ENCODE assay signal across 8 mouse cellular contexts in the genomic region with DNA sequence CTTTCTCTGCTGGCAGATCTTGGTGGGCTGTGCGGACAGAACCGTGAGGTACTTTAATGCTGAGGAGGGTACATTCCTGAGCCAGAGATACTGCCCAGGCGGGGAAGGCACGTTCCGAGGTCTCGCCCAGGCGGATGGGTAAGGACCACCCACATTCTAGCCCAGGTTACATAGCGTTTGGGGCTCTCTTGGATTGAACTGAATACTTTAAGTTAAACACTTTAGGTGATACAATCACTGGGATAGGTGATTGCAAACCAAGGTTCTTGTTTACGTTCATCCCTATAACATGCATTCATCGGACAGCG. TPM values are rescaled to one million over a fixed set of nuclear protein-coding genes. Genes with fewer than 3 reads are reported as not detected.
DNase-seq lines count a peak whose midpoint lies in the region; ATAC-seq and TF ChIP-seq lines count a peak whose summit lies in the region.

No protein-coding gene starts in this region.

- no peak for TF ChIP-seq POLR2A in MEL (IDR thresholded peaks at IDR 0.05; ENCODE audit: control insufficient read depth in 1 of 2, insufficient read depth in 1 of 2, low read depth in 1 of 2, low read length in 2 of 2, poor library complexity in 1 of 2)

- H3K9me3 ChIP-seq in heart, embryonic 14.5 days (ENCODE audit: control insufficient read depth, low read length) = no peaks in the 10 kb centered on the region
- no peaks in the 10 kb centered on the region for H3K9me3 ChIP-seq in MEL (replicated peaks; ENCODE audit: insufficient read depth, low read length)
- H3K9me3 ChIP-seq in forebrain, postnatal 0 days (ENCODE audit: low read length) = no peaks in the 10 kb centered on the region

- H3K27ac ChIP-seq in heart, embryonic 14.5 days (replicated peaks in 1 of 2; ENCODE audit: control insufficient read depth in 1 of 2, insufficient read depth in 1 of 2, low read depth in 2 of 2, low read length in 2 of 2) = peak overlapping the region in 1 of 2 experiments; percentile 76; a peak in 3 of 4 replicates
- H3K27ac ChIP-seq in MEL (ENCODE audit: control insufficient read depth, low read depth, low read length) = peak overlapping the region; percentile 53; the same call in 1 of the 2 replicates
- H3K27ac ChIP-seq in forebrain, postnatal 0 days (ENCODE audit: low read depth, low read length) = peak overlapping the region; percentile 79

- no peak for TF ChIP-seq EP300 in MEL (IDR thresholded peaks at IDR 0.05; ENCODE audit: low read depth in 1 of 2, low read length in 2 of 2)

- H3K79me2 ChIP-seq in MEL (ENCODE audit: control insufficient read depth, insufficient read depth, low read length, poor library complexity) = peaks cover 19% of the 10 kb centered on the region

- peak overlapping the region; percentile 65 to 93 for H3K4me3 ChIP-seq in heart, embryonic 14.5 days (ENCODE audit: control insufficient read depth in 1 of 2, insufficient read depth in 1 of 2, low read depth in 1 of 2, low read length in 2 of 2)
- peak overlapping the region; percentile 81 to 90 for H3K4me3 ChIP-seq in MEL (ENCODE audit: control insufficient read depth in 1 of 2, insufficient read depth in 1 of 2, low read depth in 2 of 2, low read length in 2 of 2)
- peak overlapping the region; percentile 96 for H3K4me3 ChIP-seq in forebrain, postnatal 0 days (ENCODE audit: low read depth, low read length)

- WGBS in heart, embryonic 14.5 days = 3% methylated on average over 11 of the region's 11 CpGs
- WGBS in forebrain, postnatal 0 days = 4% methylated on average over 11 of the region's 11 CpGs

- peak overlapping the region; percentile 95 for H3K4me2 ChIP-seq in heart, embryonic 14.5 days (ENCODE audit: low read length)
- H3K4me2 ChIP-seq in forebrain, postnatal 0 days (ENCODE audit: low read depth) = peak overlapping the region; percentile 96

- peaks cover 5 to 15% of the 10 kb centered on the region in 2 experiments; a peak in 3 of 4 replicates for H3K4me1 ChIP-seq in heart, embryonic 14.5 days (ENCODE audit: control insufficient read depth in 2 of 2, insufficient read depth in 2 of 2, low read length in 2 of 2)
- H3K4me1 ChIP-seq in MEL (ENCODE audit: control insufficient read depth in 1 of 2, insufficient read depth in 2 of 2, low read length in 2 of 2) = peaks cover 7 to 12% of the 10 kb centered on the region in 2 experiments
- H3K4me1 ChIP-seq in forebrain, postnatal 0 days (ENCODE audit: insufficient read depth) = no peaks in the 10 kb centered on the region

- TF ChIP-seq CTCF in MEL (IDR thresholded peaks at IDR 0.05 in 2 of 3, conservative IDR thresholded peaks at IDR 0.05 in 1 of 3; ENCODE audit: control insufficient read depth in 1 of 3, insufficient read depth in 1 of 3, low read depth in 2 of 3, low read length in 3 of 3, poor library complexity in 1 of 3, severe bottlenecking in 1 of 3) = no peak
- TF ChIP-seq CTCF in forebrain, postnatal 0 days (IDR thresholded peaks at IDR 0.05; ENCODE audit: low read depth) = no peak

- ATAC-seq in heart, embryonic 14.5 days (ENCODE audit: insufficient number of reproducible peaks, insufficient read depth, low FRiP score, low read depth) = 0 out of 2 replicates have a peak, but pooled peaks have one; percentile 1
- ATAC-seq in forebrain, postnatal 0 days = peak; percentile 21; the same call in 1 of the 2 replicates
- ATAC-seq in megakaryocyte-erythroid progenitor cell, adult 5-6 weeks (replicated peaks; ENCODE audit: low FRiP score, low TSS enrichment, poor library complexity, severe bottlenecking) = peak; percentile 46

- H3K36me3 ChIP-seq in heart, embryonic 14.5 days (ENCODE audit: control insufficient read depth, insufficient read depth, low read length) = peaks cover 34% of the 10 kb centered on the region
- H3K36me3 ChIP-seq in MEL (ENCODE audit: control insufficient read depth in 1 of 2, insufficient read depth in 2 of 2, low read length in 2 of 2) = peaks cover 7 to 16% of the 10 kb centered on the region in 2 experiments
- H3K36me3 ChIP-seq in forebrain, postnatal 0 days (ENCODE audit: insufficient read depth) = peaks cover 26% of the 10 kb centered on the region

- H3K27me3 ChIP-seq in heart, embryonic 14.5 days (ENCODE audit: control insufficient read depth, insufficient read depth, low read length) = no peaks in the 10 kb centered on the region
- H3K27me3 ChIP-seq in MEL (ENCODE audit: control insufficient read depth in 1 of 2, insufficient read depth in 2 of 2, low read length in 2 of 2) = no peaks in the 10 kb centered on the region
- H3K27me3 ChIP-seq in forebrain, postnatal 0 days (ENCODE audit: insufficient read depth, low read length) = no peaks in the 10 kb centered on the region

- H3K9ac ChIP-seq in heart, embryonic 14.5 days (ENCODE audit: low read length) = peak overlapping the region; percentile 87
- peak overlapping the region; percentile 83 for H3K9ac ChIP-seq in MEL (ENCODE audit: control insufficient read depth, low read depth, low read length, poor library complexity, severe bottlenecking)
- peak overlapping the region; percentile 74 for H3K9ac ChIP-seq in forebrain, postnatal 0 days

- no peak for TF ChIP-seq RAD21 in MEL (IDR thresholded peaks at IDR 0.05; ENCODE audit: low read depth, low read length)

- no peak for DNase-seq in heart, adult 11 months
- no peak for DNase-seq in MEL (ENCODE audit: low read depth, low spot score)
- DNase-seq in forebrain, postnatal 0 days = no peak
- DNase-seq in B cell, adult 2 months = no peak
- DNase-seq in cerebellum, postnatal 10 days = no peak
- no peak for DNase-seq in cerebellum, postnatal 14 days

TF ChIP-seq in MEL, 35 proteins besides CTCF, POLR2A, EP300 and RAD21 (continues in another document):
- no peak for TF ChIP-seq USF1 (IDR thresholded peaks at IDR 0.05; ENCODE audit: low read depth, low read length)
- no peak for TF ChIP-seq ZNF384 (IDR thresholded peaks at IDR 0.05; ENCODE audit: low read depth, low read length)
- no peak for TF ChIP-seq GATA1 (IDR thresholded peaks at IDR 0.05; ENCODE audit: low read depth, low read length)
- TF ChIP-seq ZC3H11A (IDR thresholded peaks at IDR 0.05; ENCODE audit: low read depth, low read length) = no peak
- TF ChIP-seq RCOR1 (IDR thresholded peaks at IDR 0.05; ENCODE audit: low read depth, low read length) = no peak
- no peak for TF ChIP-seq SIN3A (IDR thresholded peaks at IDR 0.05; ENCODE audit: low read length)
- TF ChIP-seq POLR2AphosphoS2 (IDR thresholded peaks at IDR 0.05; ENCODE audit: low read length) = no peak

RNA-seq across cellular contexts. Expression of a gene that starts 0.5 kb away (rescaled TPM):
- 49.7 and 50.5 TPM in 2 replicates for polyA plus RNA-seq in heart, embryonic 14.5 days (2014; fragmentation: Nextera tagmentation; extraction: Ambion mirVana)
- total RNA-seq in MEL (2012; rRNA removed) = 158 and 208 TPM in 2 replicates
- polyA plus RNA-seq in MEL (2012; ENCODE audit: insufficient read depth in 1 of 2, insufficient read length in 2 of 2, low read depth in 1 of 2, low replicate concordance in 2 of 2, missing spikeins in 1 of 2) = 100 to 1,000 TPM; 208 to 803 TPM
- 74.1 and 85.9 TPM in 2 replicates for total RNA-seq in forebrain, postnatal 0 days (2014; rRNA removed)
- polyA plus RNA-seq in forebrain, postnatal 0 days (2015; fragmentation: Nextera tagmentation; extraction: Ambion mirVana) = 98.7 and 113 TPM in 2 replicates
- 193 and 207 TPM in 2 replicates for total RNA-seq in megakaryocyte-erythroid progenitor cell, adult 5-6 weeks (2014; fragmentation: Nextera tagmentation)
- 142 TPM in 2 replicates for total RNA-seq in megakaryocyte-erythroid progenitor cell, adult 5-6 weeks (2017)

RNA-seq across cellular contexts. Expression of a gene that starts 4.4 kb away (rescaled TPM):
- polyA plus RNA-seq in heart, embryonic 14.5 days (2014; fragmentation: Nextera tagmentation; extraction: Ambion mirVana) = 1.2 TPM in 1 of 2 replicates, not detected in the other
- 3.0 and 3.3 TPM in 2 replicates for total RNA-seq in MEL (2012; rRNA removed)
- 1 to 10 TPM in 1 of 2 experiments, not detected in 1; 4.3 TPM for polyA plus RNA-seq in MEL (2012; ENCODE audit: insufficient read depth in 1 of 2, insufficient read length in 2 of 2, low read depth in 1 of 2, low replicate concordance in 2 of 2, missing spikeins in 1 of 2)
- not detected in 2 replicates for total RNA-seq in forebrain, postnatal 0 days (2014; rRNA removed)
- 0.65 and 0.67 TPM in 2 replicates for polyA plus RNA-seq in forebrain, postnatal 0 days (2015; fragmentation: Nextera tagmentation; extraction: Ambion mirVana)
- 2.0 TPM in 1 of 2 replicates, not detected in the other for total RNA-seq in megakaryocyte-erythroid progenitor cell, adult 5-6 weeks (2014; fragmentation: Nextera tagmentation)
- total RNA-seq in megakaryocyte-erythroid progenitor cell, adult 5-6 weeks (2017) = 3.8 and 6.5 TPM in 2 replicates

RNA-seq across cellular contexts. Expression of a gene that starts 5.1 kb away (rescaled TPM):
- 81.4 and 83.5 TPM in 2 replicates for polyA plus RNA-seq in heart, embryonic 14.5 days (2014; fragmentation: Nextera tagmentation; extraction: Ambion mirVana)
- 27.5 and 28.7 TPM in 2 replicates for total RNA-seq in MEL (2012; rRNA removed)
- polyA plus RNA-seq in MEL (2012; ENCODE audit: insufficient read depth in 1 of 2, insufficient read length in 2 of 2, low read depth in 1 of 2, low replicate concordance in 2 of 2, missing spikeins in 1 of 2) = 10 to 100 TPM in 1 of 2 experiments, not detected in 1; 50.0 TPM
- total RNA-seq in forebrain, postnatal 0 days (2014; rRNA removed) = 130 and 140 TPM in 2 replicates
- 86.4 and 97.6 TPM in 2 replicates for polyA plus RNA-seq in forebrain, postnatal 0 days (2015; fragmentation: Nextera tagmentation; extraction: Ambion mirVana)
- total RNA-seq in megakaryocyte-erythroid progenitor cell, adult 5-6 weeks (2014; fragmentation: Nextera tagmentation) = 74.7 and 80.4 TPM in 2 replicates
- 35.5 and 43.5 TPM in 2 replicates for total RNA-seq in megakaryocyte-erythroid progenitor cell, adult 5-6 weeks (2017)

RNA-seq across cellular contexts. Expression of a gene that starts 12.9 kb away (rescaled TPM):
- 62.2 and 65.7 TPM in 2 replicates for polyA plus RNA-seq in heart, embryonic 14.5 days (2014; fragmentation: Nextera tagmentation; extraction: Ambion mirVana)
- total RNA-seq in MEL (2012; rRNA removed) = 164 and 253 TPM in 2 replicates
- 100 to 1,000 TPM; 428 to 670 TPM for polyA plus RNA-seq in MEL (2012; ENCODE audit: insufficient read depth in 1 of 2, insufficient read length in 2 of 2, low read depth in 1 of 2, low replicate concordance in 2 of 2, missing spikeins in 1 of 2)
- 107 and 116 TPM in 2 replicates for total RNA-seq in forebrain, postnatal 0 days (2014; rRNA removed)
- polyA plus RNA-seq in forebrain, postnatal 0 days (2015; fragmentation: Nextera tagmentation; extraction: Ambion mirVana) = 247 and 256 TPM in 2 replicates
- 67.5 and 74.7 TPM in 2 replicates for total RNA-seq in megakaryocyte-erythroid progenitor cell, adult 5-6 weeks (2014; fragmentation: Nextera tagmentation)
- 70.1 and 93.9 TPM in 2 replicates for total RNA-seq in megakaryocyte-erythroid progenitor cell, adult 5-6 weeks (2017)

RNA-seq across cellular contexts. Expression of a gene that starts 20.8 kb away (rescaled TPM):
- polyA plus RNA-seq in heart, embryonic 14.5 days (2014; fragmentation: Nextera tagmentation; extraction: Ambion mirVana) = 101 and 105 TPM in 2 replicates
- 107 and 122 TPM in 2 replicates for total RNA-seq in MEL (2012; rRNA removed)
- 100 to 1,000 TPM; 231 to 296 TPM for polyA plus RNA-seq in MEL (2012; ENCODE audit: insufficient read depth in 1 of 2, insufficient read length in 2 of 2, low read depth in 1 of 2, low replicate concordance in 2 of 2, missing spikeins in 1 of 2)
- 81.7 and 114 TPM in 2 replicates for total RNA-seq in forebrain, postnatal 0 days (2014; rRNA removed)
- 97.1 and 97.9 TPM in 2 replicates for polyA plus RNA-seq in forebrain, postnatal 0 days (2015; fragmentation: Nextera tagmentation; extraction: Ambion mirVana)
- total RNA-seq in megakaryocyte-erythroid progenitor cell, adult 5-6 weeks (2014; fragmentation: Nextera tagmentation) = 365 and 530 TPM in 2 replicates
- 100 and 161 TPM in 2 replicates for total RNA-seq in megakaryocyte-erythroid progenitor cell, adult 5-6 weeks (2017)
